Mouse (Mus musculus): Measurements from ENCODE around the gene Sppl3. TPM values are rescaled to one million over a fixed set of nuclear protein-coding genes. Genes with fewer than 3 reads are reported as not detected.

Sppl3 gene
- polyA plus RNA-seq, 1 experiment from 2014 or later = 39.6 TPM

GRCm38 (mm10) chr5:114969064-114969463, 41.9 kb upstream of the Sppl3 start:
- 6% methylated on average over 4 of the region's 4 CpGs for WGBS
- no peaks in the 10 kb centered on the region for H3K36me3 ChIP-seq (ENCODE audit: insufficient read depth)
- no peaks in the 10 kb centered on the region for H3K4me1 ChIP-seq (ENCODE audit: insufficient read depth)
- H3K27me3 ChIP-seq (ENCODE audit: insufficient read depth, low read length) = 0 out of 2 replicates have a peak, but pooled peaks cover 4% of the 10 kb centered on the region
- H3K4me2 ChIP-seq = no peak overlapping the region
- ATAC-seq (ENCODE audit: insufficient read depth) (no peak), DNase-seq (no peak)
- H3K9me3 ChIP-seq (ENCODE audit: low read depth, low read length) = no peaks in the 10 kb centered on the region
- no peak for TF ChIP-seq CTCF (IDR thresholded peaks at IDR 0.05; ENCODE audit: low read depth)
- no peak overlapping the region for H3K27ac ChIP-seq (ENCODE audit: low read depth)
- H3K9ac ChIP-seq = no peak overlapping the region
- no peak overlapping the region for H3K4me3 ChIP-seq (ENCODE audit: low read depth, low read length)

GRCm38 (mm10) chr5:114969609-114970215, 41.2 kb upstream of the Sppl3 start:
- no peaks in the 10 kb centered on the region for H3K36me3 ChIP-seq (ENCODE audit: insufficient read depth)
- WGBS = 50% methylated on average over 13 of the region's 13 CpGs
- no peak for TF ChIP-seq CTCF (IDR thresholded peaks at IDR 0.05; ENCODE audit: low read depth)
- no peaks in the 10 kb centered on the region for H3K4me1 ChIP-seq (ENCODE audit: insufficient read depth)
- no peak overlapping the region for H3K9ac ChIP-seq
- DNase-seq (no peak), ATAC-seq (ENCODE audit: insufficient read depth) (no peak)
- H3K9me3 ChIP-seq (ENCODE audit: low read depth, low read length) = no peaks in the 10 kb centered on the region
- H3K27me3 ChIP-seq (ENCODE audit: insufficient read depth, low read length) = 0 out of 2 replicates have a peak, but pooled peaks cover 4% of the 10 kb centered on the region
- no peak overlapping the region for H3K27ac ChIP-seq (ENCODE audit: low read depth)
- no peak overlapping the region for H3K4me2 ChIP-seq
- H3K4me3 ChIP-seq (ENCODE audit: low read depth, low read length) = no peak overlapping the region

- H3K27me3 ChIP-seq (ENCODE audit: insufficient read depth, low read length) = 0 out of 2 replicates have a peak, but pooled peaks cover 4% of the 10 kb centered on the region
- DNase-seq (no peak), ATAC-seq (ENCODE audit: insufficient read depth) (no peak)
- H3K4me3 ChIP-seq (ENCODE audit: low read depth, low read length) = no peak within 1 kb of the TSS
- no peak for TF ChIP-seq CTCF (IDR thresholded peaks at IDR 0.05; ENCODE audit: low read depth)
- 47% methylated on average over 17 of the region's 17 CpGs for WGBS
- no peak within 1 kb of the TSS for H3K27ac ChIP-seq (ENCODE audit: low read depth)
- no peak within 1 kb of the TSS for H3K4me2 ChIP-seq
- H3K4me1 ChIP-seq (ENCODE audit: insufficient read depth) = no peaks in the 10 kb centered on the region
- no peaks in the 10 kb centered on the region for H3K9me3 ChIP-seq (ENCODE audit: low read depth, low read length)
- no peak within 1 kb of the TSS for H3K9ac ChIP-seq
- no peaks in the 10 kb centered on the region for H3K36me3 ChIP-seq (ENCODE audit: insufficient read depth)
Measured at GRCm38 (mm10) chr5:114970824-114971227, 40.1 kb upstream of the Sppl3 start, which contains the start of gene Hnf1a. Gene Hnf1a, minus strand, starts transcription at chr5:114971094.

- no peak overlapping the region for H3K4me3 ChIP-seq (ENCODE audit: low read depth, low read length)
- H3K9ac ChIP-seq = no peak overlapping the region
- H3K27ac ChIP-seq (ENCODE audit: low read depth) = no peak overlapping the region
- WGBS = 77% methylated on average over 9 of the region's 9 CpGs
- no peak for TF ChIP-seq CTCF (IDR thresholded peaks at IDR 0.05; ENCODE audit: low read depth)
- no peaks in the 10 kb centered on the region for H3K4me1 ChIP-seq (ENCODE audit: insufficient read depth)
- H3K27me3 ChIP-seq (ENCODE audit: insufficient read depth, low read length) = 0 out of 2 replicates have a peak, but pooled peaks cover 4% of the 10 kb centered on the region
- H3K36me3 ChIP-seq (ENCODE audit: insufficient read depth) = no peaks in the 10 kb centered on the region
- DNase-seq = no peak
- H3K9me3 ChIP-seq (ENCODE audit: low read depth, low read length) = no peaks in the 10 kb centered on the region
- no peak overlapping the region for H3K4me2 ChIP-seq
- ATAC-seq (ENCODE audit: insufficient read depth) = no peak
Measured at GRCm38 (mm10) chr5:114972201-114972600, 38.7 kb upstream of the Sppl3 start.

- H3K9ac ChIP-seq = no peak overlapping the region
- no peaks in the 10 kb centered on the region for H3K9me3 ChIP-seq (ENCODE audit: low read depth, low read length)
- ATAC-seq (ENCODE audit: insufficient read depth) (no peak), DNase-seq (no peak)
- TF ChIP-seq CTCF (IDR thresholded peaks at IDR 0.05; ENCODE audit: low read depth) = no peak
- no peaks in the 10 kb centered on the region for H3K4me1 ChIP-seq (ENCODE audit: insufficient read depth)
- 0 out of 2 replicates have a peak, but pooled peaks cover 2% of the 10 kb centered on the region for H3K27me3 ChIP-seq (ENCODE audit: insufficient read depth, low read length)
- H3K27ac ChIP-seq (ENCODE audit: low read depth) = no peak overlapping the region
- H3K4me2 ChIP-seq = no peak overlapping the region
- 71% methylated on average over 8 of the region's 8 CpGs for WGBS
- H3K4me3 ChIP-seq (ENCODE audit: low read depth, low read length) = no peak overlapping the region
- no peaks in the 10 kb centered on the region for H3K36me3 ChIP-seq (ENCODE audit: insufficient read depth)
Measured at GRCm38 (mm10) chr5:114973131-114973530, 37.8 kb upstream of the Sppl3 start.

- DNase-seq (no peak), ATAC-seq (ENCODE audit: insufficient read depth) (no peak)
- TF ChIP-seq CTCF (IDR thresholded peaks at IDR 0.05; ENCODE audit: low read depth) = no peak
- H3K9ac ChIP-seq = no peak overlapping the region
- H3K4me2 ChIP-seq = no peak overlapping the region
- H3K27me3 ChIP-seq (ENCODE audit: insufficient read depth, low read length) = no peaks in the 10 kb centered on the region
- H3K4me3 ChIP-seq (ENCODE audit: low read depth, low read length) = no peak overlapping the region
- no peak overlapping the region for H3K27ac ChIP-seq (ENCODE audit: low read depth)
- no peaks in the 10 kb centered on the region for H3K9me3 ChIP-seq (ENCODE audit: low read depth, low read length)
- H3K4me1 ChIP-seq (ENCODE audit: insufficient read depth) = 0 out of 2 replicates have a peak, but pooled peaks cover 2% of the 10 kb centered on the region
- H3K36me3 ChIP-seq (ENCODE audit: insufficient read depth) = no peaks in the 10 kb centered on the region
Measured at GRCm38 (mm10) chr5:114976935-114977334, 34.0 kb upstream of the Sppl3 start.

- no peak for ATAC-seq (ENCODE audit: insufficient read depth)
- Histone ChIP-seq H3K9ac (no peak overlapping the region), H3K4me3 (ENCODE audit: low read depth, low read length) (no peak overlapping the region), H3K9me3 (ENCODE audit: low read depth, low read length) (no peaks in the 10 kb centered on the region), H3K36me3 (ENCODE audit: insufficient read depth) (no peaks in the 10 kb centered on the region), H3K27me3 (ENCODE audit: insufficient read depth, low read length) (no peaks in the 10 kb centered on the region), H3K4me1 (ENCODE audit: insufficient read depth) (0 out of 2 replicates have a peak, but pooled peaks cover 2% of the 10 kb centered on the region), H3K4me2 (peak overlapping the region; percentile 76), H3K27ac (ENCODE audit: low read depth) (no peak overlapping the region)
- DNase-seq = peak; percentile 60
- WGBS = 49% methylated on average over 11 of the region's 11 CpGs
- TF ChIP-seq CTCF (IDR thresholded peaks at IDR 0.05; ENCODE audit: low read depth) = no peak
Measured at GRCm38 (mm10) chr5:114978473-114978872, 32.5 kb upstream of the Sppl3 start.
